Mouse (Mus musculus): Measurements from ENCODE around the gene Zfp108. TPM values are rescaled to one million over a fixed set of nuclear protein-coding genes. Genes with fewer than 3 reads are reported as not detected.

The Zfp108 gene
- polyA plus RNA-seq, 1 experiment from 2014 or later = 6.1 TPM

- WGBS = 3% methylated on average over 13 of the region's 13 CpGs
These were observed 46.2 kb downstream of the Zfp108 start, which contains the start of gene Zfp61 for GRCm38 (mm10) chr7:24300771-24301282. TSS of gene Zfp61 (minus strand) at chr7:24301232.

More at GRCm38 (mm10) chr7:24300771-24301282, 46.2 kb downstream of the Zfp108 start, which contains the start of gene Zfp61:
- Histone ChIP-seq H3K4me2 (ENCODE audit: low read length) (peak within 1 kb of the TSS; percentile 92), H3K4me1 (ENCODE audit: control insufficient read depth, insufficient read depth, low read depth, low read length) (peaks cover 19% of the 10 kb centered on the region), H3K4me3 (ENCODE audit: low read length) (peak within 1 kb of the TSS; percentile 79), H3K27ac (ENCODE audit: low read depth, low read length) (peak within 1 kb of the TSS; percentile 72; the same call in 1 of the 2 replicates), H3K36me3 (ENCODE audit: control insufficient read depth, insufficient read depth, low read length) (peaks cover 30% of the 10 kb centered on the region), H3K27me3 (replicated peaks; ENCODE audit: control insufficient read depth, insufficient read depth, low read length) (no peaks in the 10 kb centered on the region), H3K9ac (ENCODE audit: low read depth, low read length) (no peak within 1 kb of the TSS; the same call in 1 of the 2 replicates), H3K9me3 (ENCODE audit: control insufficient read depth, low read length) (no peaks in the 10 kb centered on the region)
- ATAC-seq = peak; percentile 40

Other genes with a start within 250 kb of the Zfp108 start
- gene Vmn1r183, start 201.5 kb upstream of the Zfp108 start, polyA plus RNA-seq (2015; fragmentation: Nextera tagmentation; extraction: Ambion mirVana) = not detected in 2 replicates
- gene Zfp180, start 172.9 kb upstream of the Zfp108 start, polyA plus RNA-seq (2015; fragmentation: Nextera tagmentation; extraction: Ambion mirVana) = 32.1 and 37.8 TPM in 2 replicates
- gene Zfp112, start 142.5 kb upstream of the Zfp108 start, polyA plus RNA-seq (2015; fragmentation: Nextera tagmentation; extraction: Ambion mirVana) = 9.6 and 10.3 TPM in 2 replicates
- gene Zfp235, start 120.6 kb upstream of the Zfp108 start, polyA plus RNA-seq (2015; fragmentation: Nextera tagmentation; extraction: Ambion mirVana) = 23.6 and 25.0 TPM in 2 replicates
- 4.2 and 4.6 TPM in 2 replicates for gene Zfp114, start 79.7 kb upstream of the Zfp108 start, polyA plus RNA-seq (2015; fragmentation: Nextera tagmentation; extraction: Ambion mirVana)
- gene Zfp111, start 43.4 kb upstream of the Zfp108 start, polyA plus RNA-seq (2015; fragmentation: Nextera tagmentation; extraction: Ambion mirVana) = 4.2 and 4.5 TPM in 2 replicates
- 4.2 and 4.9 TPM in 2 replicates for gene Zfp109, start 17.2 kb upstream of the Zfp108 start, polyA plus RNA-seq (2015; fragmentation: Nextera tagmentation; extraction: Ambion mirVana)
- gene Zfp93, start 15.6 kb downstream of the Zfp108 start, polyA plus RNA-seq (2015; fragmentation: Nextera tagmentation; extraction: Ambion mirVana) = 6.4 and 8.2 TPM in 2 replicates
- gene Zfp61, start 46.4 kb downstream of the Zfp108 start, polyA plus RNA-seq (2015; fragmentation: Nextera tagmentation; extraction: Ambion mirVana) = 41.4 and 42.1 TPM in 2 replicates
- 19.2 and 19.8 TPM in 2 replicates for gene Zfp94, start 61.9 kb downstream of the Zfp108 start, polyA plus RNA-seq (2015; fragmentation: Nextera tagmentation; extraction: Ambion mirVana)
- 0.25 and 0.44 TPM in 2 replicates for gene Tescl, start 79.1 kb downstream of the Zfp108 start, polyA plus RNA-seq (2015; fragmentation: Nextera tagmentation; extraction: Ambion mirVana)
- gene Lypd5, start 94.4 kb downstream of the Zfp108 start, polyA plus RNA-seq (2015; fragmentation: Nextera tagmentation; extraction: Ambion mirVana) = not detected in 2 replicates
- gene Kcnn4, start 115.5 kb downstream of the Zfp108 start, polyA plus RNA-seq (2015; fragmentation: Nextera tagmentation; extraction: Ambion mirVana) = 2.5 and 3.2 TPM in 2 replicates
- 38.2 and 38.9 TPM in 2 replicates for gene Smg9, start 144.8 kb downstream of the Zfp108 start, polyA plus RNA-seq (2015; fragmentation: Nextera tagmentation; extraction: Ambion mirVana)
- gene Irgc1, start 197.5 kb downstream of the Zfp108 start, polyA plus RNA-seq (2015; fragmentation: Nextera tagmentation; extraction: Ambion mirVana) = not detected in 2 replicates
- gene Plaur, start 207.7 kb downstream of the Zfp108 start, polyA plus RNA-seq (2015; fragmentation: Nextera tagmentation; extraction: Ambion mirVana) = 1.8 and 2.2 TPM in 2 replicates
- 47.0 and 68.0 TPM in 2 replicates for gene Cadm4, start 227.2 kb downstream of the Zfp108 start, polyA plus RNA-seq (2015; fragmentation: Nextera tagmentation; extraction: Ambion mirVana)

Data from hindbrain, embryonic 16.5 days (tissue).